Mouse (Mus musculus) heart, postnatal 25 days (tissue): Measurements from ENCODE around the gene Tbce. TPM values are rescaled to one million over a fixed set of nuclear protein-coding genes. Genes with fewer than 3 reads are reported as not detected.
A peak's percentile ranks its signal among the peaks of the same experiment; 100 is the strongest.

Experiments used
- DNase-seq: peaks from one replicate; pipeline ENCODE4 v3.0.0; 2022; ENCODE audit warnings: low spot score
- intact Hi-C: fragments of 180-260 bp; cut with DNase I; formaldehyde crosslinking; loops from one replicate; pipeline ENCODE4 v1.15.1; 2025
- total RNA-seq, 2 experiments: library from RNA; stranded (reverse); gene quantifications; 2 replicates each; pipeline ENCODE4 v1.2.3; 2021

Tbce gene
- total RNA-seq, result 10 to 100 TPM; 16.2 to 21.3 TPM

- intact Hi-C loops, result loop anchor here (2.0 kb wide), 1 partner anchor 23 kb away; the partner anchor contains the start of genes Arid4b and Ggps1
- peak; percentile 82 for DNase-seq
These were observed at the start of gene Tbce for GRCm38 (mm10) chr13:14039292-14039965. Gene Tbce, minus strand, starts transcription at chr13:14039638.

GRCm38 (mm10) chr13:14088669-14089068, 49.2 kb upstream of the Tbce start:
- DNase-seq, result no peak
- intact Hi-C loops, result no loop called here

GRCm38 (mm10) chr13:14075326-14075725, 35.9 kb upstream of the Tbce start:
- intact Hi-C loops, result no loop called here
- DNase-seq, result no peak

GRCm38 (mm10) chr13:14074371-14074770, 34.9 kb upstream of the Tbce start:
- no peak for DNase-seq
- intact Hi-C loops, result no loop called here

- DNase-seq, result no peak
- intact Hi-C loops, result loop anchor here (5.0 to 10.0 kb wide), 2 partner anchors 33 to 566 kb away; partner anchors contain the start of gene AW209491
These were observed 29.9 kb upstream of the Tbce start for GRCm38 (mm10) chr13:14069291-14069690.

GRCm38 (mm10) chr13:14068035-14068434, 28.6 kb upstream of the Tbce start:
- DNase-seq, result no peak
- intact Hi-C loops, result loop anchor here (5.0 to 10.0 kb wide), 2 partner anchors 34 to 567 kb away; partner anchors contain the start of gene AW209491

- no peak for DNase-seq
- intact Hi-C loops, result loop anchor here (5.0 to 10.0 kb wide), 2 partner anchors 37 to 569 kb away; partner anchors contain the start of gene AW209491
These were observed 26.3 kb upstream of the Tbce start for GRCm38 (mm10) chr13:14065701-14066100.

- intact Hi-C loops, result loop anchor here (5.0 to 10.0 kb wide), 2 partner anchors 37 to 570 kb away; partner anchors contain the start of gene AW209491
- no peak for DNase-seq
These were observed 25.6 kb upstream of the Tbce start for GRCm38 (mm10) chr13:14065028-14065380.

- intact Hi-C loops, result loop anchor here (5.0 to 10.0 kb wide), 5 partner anchors 38 to 570 kb away; partner anchors contain the start of gene AW209491
- DNase-seq, result peak; percentile 3
These were observed 25.0 kb upstream of the Tbce start for GRCm38 (mm10) chr13:14064341-14065027.

GRCm38 (mm10) chr13:14063942-14064271, 24.5 kb upstream of the Tbce start:
- intact Hi-C loops, result loop anchor here (2.0 to 10.0 kb wide), 5 partner anchors 25 to 571 kb away; partner anchors contain the start of genes AW209491 and Tbce
- no peak for DNase-seq

- intact Hi-C loops, result loop anchor here (2.0 to 10.0 kb wide), 5 partner anchors 24 to 572 kb away; partner anchors contain the start of genes AW209491 and Tbce
- DNase-seq, result peak; percentile 97
These were observed 23.8 kb upstream of the Tbce start, which contains the start of the genes Arid4b and Ggps1 for GRCm38 (mm10) chr13:14063013-14063941. Gene Arid4b, plus strand, starts transcription at chr13:14063232. Gene Ggps1, minus strand, starts transcription at chr13:14063488.

- intact Hi-C loops, result loop anchor here (2.0 to 10.0 kb wide), 5 partner anchors 24 to 572 kb away; partner anchors contain the start of genes AW209491 and Tbce
- DNase-seq, result no peak
These were observed 23.0 kb upstream of the Tbce start for GRCm38 (mm10) chr13:14062209-14063012.

- intact Hi-C loops, result no loop called here
- no peak for DNase-seq
These were observed 20.1 kb upstream of the Tbce start for GRCm38 (mm10) chr13:14059582-14059981.

GRCm38 (mm10) chr13:14056801-14057200, 17.4 kb upstream of the Tbce start:
- intact Hi-C loops, result no loop called here
- no peak for DNase-seq

- intact Hi-C loops, result no loop called here
- DNase-seq, result no peak
These were observed 10.4 kb upstream of the Tbce start for GRCm38 (mm10) chr13:14049878-14050277.

GRCm38 (mm10) chr13:14044521-14044920, 5.1 kb upstream of the Tbce start:
- DNase-seq, result no peak
- intact Hi-C loops, result no loop called here

GRCm38 (mm10) chr13:14043851-14044250, 4.4 kb upstream of the Tbce start:
- no peak for DNase-seq
- intact Hi-C loops, result no loop called here

- DNase-seq, result no peak
- intact Hi-C loops, result no loop called here
These were observed 748 bp upstream of the Tbce start for GRCm38 (mm10) chr13:14040186-14040585.

GRCm38 (mm10) chr13:14038911-14039291, 537 bp downstream of the Tbce start:
- intact Hi-C loops, result loop anchor here (2.0 kb wide), 1 partner anchor 24 kb away; the partner anchor contains the start of genes Arid4b and Ggps1
- no peak for DNase-seq
